Mouse (Mus musculus): Measurements from ENCODE around the gene Trim32. TPM values are rescaled to one million over a fixed set of nuclear protein-coding genes. Genes with fewer than 3 reads are reported as not detected.

Trim32 gene
- 38.4 and 43.8 TPM in 2 replicates for polyA plus RNA-seq (2015; fragmentation: Nextera tagmentation; extraction: Ambion mirVana)

DNA sequence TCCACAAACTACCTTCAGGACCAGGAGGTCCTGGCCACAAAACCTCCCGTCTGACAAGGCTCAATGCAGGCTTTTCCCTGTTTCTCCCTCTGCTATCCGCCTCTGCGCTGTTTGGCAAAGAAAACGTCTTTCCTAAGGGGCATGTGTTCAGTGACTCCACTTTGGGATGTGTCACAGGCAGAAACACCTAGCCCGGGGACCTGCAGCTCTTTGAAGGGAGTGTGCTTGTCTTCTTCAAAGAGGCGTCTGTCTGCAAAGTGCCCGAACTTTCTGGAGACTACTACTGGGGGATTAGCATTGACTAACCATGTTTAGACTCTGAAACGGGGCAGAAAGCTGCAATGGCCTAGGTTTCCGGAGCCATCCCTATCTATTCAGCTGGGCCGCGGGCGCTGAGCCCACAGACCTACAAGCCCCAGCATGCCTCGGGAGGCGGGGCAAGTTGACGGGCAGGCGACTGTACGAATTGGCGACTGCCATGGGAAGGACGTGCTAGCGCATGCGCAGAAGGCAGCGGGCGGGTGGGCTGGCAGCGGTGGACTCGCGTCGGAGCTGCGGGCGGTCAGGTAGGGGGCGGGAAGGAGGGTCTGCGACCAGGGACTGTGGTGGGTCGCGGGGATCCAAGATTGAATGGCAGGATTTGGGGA lies at the start of gene Trim32:
Gene Trim32 (plus strand): TSS at position 483 of the 647 bp plus-strand sequence.
- Histone ChIP-seq H3K36me3 (no peaks in the 10 kb centered on the region), H3K4me2 (peak within 1 kb of the TSS; percentile 62), H3K4me1 (0 out of 2 replicates have a peak, but pooled peaks cover 12% of the 10 kb centered on the region), H3K9me3 (no peaks in the 10 kb centered on the region), H3K27ac (no peak within 1 kb of the TSS), H3K9ac (peak within 1 kb of the TSS; percentile 65), H3K4me3 (replicated peaks) (peak within 1 kb of the TSS; percentile 77), H3K27me3 (replicated peaks) (no peaks in the 10 kb centered on the region)
- ATAC-seq (ENCODE audit: insufficient read depth, low FRiP score, low read depth): peak; percentile 96
- 3% methylated on average over 33 of the region's 33 CpGs for WGBS

DNA sequence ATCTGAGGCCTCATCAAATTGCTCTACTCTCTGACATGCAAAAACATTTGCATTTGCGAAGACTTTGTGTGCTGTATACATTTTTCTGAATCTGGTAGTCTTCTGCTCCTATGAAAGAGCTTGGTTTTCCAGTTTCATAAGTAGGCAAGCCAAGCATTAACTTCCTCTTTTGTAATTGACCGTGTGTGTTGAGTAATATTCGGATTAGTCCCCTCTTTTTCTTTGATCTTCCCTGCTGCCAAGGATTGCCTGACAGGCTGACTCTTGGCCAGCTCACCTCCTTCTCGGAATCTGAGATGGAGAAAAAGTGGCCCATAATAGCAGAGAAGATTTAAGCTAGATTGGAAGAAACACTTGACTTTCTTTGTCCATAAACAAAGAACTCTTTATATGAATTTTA lies 39.3 kb upstream of the Trim32 start:
- no peak overlapping the region for H3K27ac ChIP-seq
- no peaks in the 10 kb centered on the region for H3K27me3 ChIP-seq (replicated peaks)
- no peak for ATAC-seq (ENCODE audit: insufficient read depth, low FRiP score, low read depth)
- no peaks in the 10 kb centered on the region for H3K4me1 ChIP-seq
- H3K4me2 ChIP-seq: no peak overlapping the region
- no peak overlapping the region for H3K4me3 ChIP-seq (replicated peaks)
- no peak overlapping the region for H3K9ac ChIP-seq
- H3K36me3 ChIP-seq: no peaks in the 10 kb centered on the region
- 62% methylated on average over 4 of the region's 4 CpGs for WGBS
- H3K9me3 ChIP-seq: no peaks in the 10 kb centered on the region

DNA sequence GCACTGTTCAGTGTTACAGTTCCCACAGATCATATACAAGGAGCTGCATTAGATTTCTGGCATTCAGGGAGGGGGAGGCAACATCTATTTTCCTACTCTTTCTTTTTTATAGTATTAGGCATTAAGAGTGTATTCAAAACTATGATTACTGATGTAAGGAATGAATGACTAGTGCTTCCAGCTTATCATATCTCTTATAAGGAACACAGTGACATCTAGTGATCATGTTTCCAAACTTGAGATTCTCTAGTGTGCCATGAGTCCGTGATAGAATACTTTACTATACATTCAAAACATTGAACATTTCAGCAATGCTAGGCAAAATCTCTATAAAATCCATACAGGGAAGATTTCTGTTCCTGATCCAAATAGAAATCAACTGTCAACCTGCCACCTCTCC lies 24.5 kb upstream of the Trim32 start:
- Histone ChIP-seq H3K9ac (no peak overlapping the region), H3K9me3 (no peaks in the 10 kb centered on the region), H3K4me1 (no peaks in the 10 kb centered on the region), H3K27ac (no peak overlapping the region), H3K4me2 (no peak overlapping the region), H3K27me3 (replicated peaks) (no peaks in the 10 kb centered on the region), H3K4me3 (replicated peaks) (no peak overlapping the region), H3K36me3 (no peaks in the 10 kb centered on the region)
- no peak for ATAC-seq (ENCODE audit: insufficient read depth, low FRiP score, low read depth)
- 73% methylated on average over 1 of the region's 1 CpGs for WGBS

DNA sequence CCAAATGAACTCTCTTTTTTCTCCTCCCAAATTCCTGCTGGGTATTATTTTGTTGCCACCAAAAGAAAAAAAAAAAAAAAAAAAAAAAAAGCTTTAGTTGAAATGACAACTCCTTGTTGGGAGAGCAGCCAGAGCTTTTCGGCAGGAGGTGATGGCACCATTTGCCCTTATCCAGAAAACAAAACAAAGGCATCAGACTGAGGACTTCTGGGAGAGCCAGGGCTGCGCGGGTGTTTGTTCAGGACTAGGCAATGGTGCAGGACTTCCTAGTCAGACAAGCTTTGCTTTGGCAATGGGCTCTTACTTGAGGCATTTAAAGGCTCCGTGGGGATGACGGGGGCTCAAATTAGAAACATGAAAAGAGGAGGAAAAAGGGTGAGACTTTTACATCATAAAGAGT lies 17.8 kb upstream of the Trim32 start:
- no peaks in the 10 kb centered on the region for H3K4me1 ChIP-seq
- H3K4me2 ChIP-seq: no peak overlapping the region
- no peaks in the 10 kb centered on the region for H3K9me3 ChIP-seq
- H3K27ac ChIP-seq: no peak overlapping the region
- H3K9ac ChIP-seq: no peak overlapping the region
- H3K27me3 ChIP-seq (replicated peaks): no peaks in the 10 kb centered on the region
- WGBS: 58% methylated on average over 5 of the region's 5 CpGs
- no peak for ATAC-seq (ENCODE audit: insufficient read depth, low FRiP score, low read depth)
- no peak overlapping the region for H3K4me3 ChIP-seq (replicated peaks)
- no peaks in the 10 kb centered on the region for H3K36me3 ChIP-seq

DNA sequence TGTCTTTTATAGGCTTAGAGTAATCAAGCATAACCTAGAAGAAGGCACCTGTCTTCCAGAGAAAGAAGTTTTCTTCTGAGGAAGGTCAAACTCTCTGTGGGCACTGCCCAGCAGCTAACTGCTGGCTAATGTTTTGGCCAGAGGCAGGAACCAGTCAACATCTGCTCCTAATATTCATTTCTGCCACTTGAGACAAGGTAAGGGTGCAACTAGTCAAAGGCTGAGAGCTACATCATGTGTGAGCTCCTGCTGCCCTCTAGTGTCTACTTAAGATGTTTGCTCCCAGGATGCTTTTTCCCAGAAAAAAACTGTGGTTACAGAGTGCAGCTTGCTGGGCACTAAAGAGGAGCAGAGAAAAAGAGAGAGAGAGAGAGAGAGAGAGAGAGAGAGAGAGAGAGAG lies 15.0 kb upstream of the Trim32 start:
- Histone ChIP-seq H3K4me2 (no peak overlapping the region), H3K9ac (no peak overlapping the region), H3K36me3 (no peaks in the 10 kb centered on the region), H3K27ac (no peak overlapping the region), H3K9me3 (no peaks in the 10 kb centered on the region), H3K4me1 (no peaks in the 10 kb centered on the region), H3K27me3 (replicated peaks) (no peaks in the 10 kb centered on the region), H3K4me3 (replicated peaks) (no peak overlapping the region)
- ATAC-seq (ENCODE audit: insufficient read depth, low FRiP score, low read depth): no peak

DNA sequence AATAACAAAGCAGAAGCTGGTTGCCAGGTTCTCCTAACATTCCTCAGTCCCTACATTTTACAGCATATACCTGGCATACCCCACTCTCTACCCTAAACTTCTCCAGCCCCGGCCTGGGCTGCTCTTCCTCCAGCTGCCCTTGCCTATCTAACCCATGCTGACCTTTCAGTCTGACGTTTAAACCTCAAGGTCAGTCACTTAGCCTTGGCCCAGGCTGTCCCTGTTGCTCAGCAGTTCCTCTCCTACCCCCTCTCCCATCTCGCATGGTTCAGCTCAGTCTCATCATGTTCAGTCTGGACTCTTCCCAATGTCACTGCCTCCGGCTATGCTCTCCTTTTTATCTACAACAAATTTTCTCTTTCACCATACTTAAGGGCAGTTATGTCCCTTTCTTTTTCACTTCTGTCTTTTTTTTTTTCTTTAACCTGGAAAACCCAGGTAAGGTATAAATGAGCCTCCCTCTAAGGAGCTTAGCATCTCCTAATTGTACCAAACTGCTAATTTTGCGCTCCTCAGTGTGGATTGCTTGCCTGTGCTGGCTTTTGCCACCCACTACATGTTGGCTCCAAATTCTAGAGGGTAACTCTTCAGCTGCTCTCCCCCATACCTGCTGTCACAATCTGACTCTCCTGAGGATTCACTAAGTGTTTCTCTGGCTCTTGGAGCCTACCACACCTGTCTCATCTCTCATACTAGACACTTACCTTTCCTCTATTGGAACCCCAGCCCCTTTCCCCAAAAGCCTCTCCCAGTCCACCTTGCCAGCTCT lies 10.0 kb upstream of the Trim32 start:
- H3K27me3 ChIP-seq (replicated peaks): no peaks in the 10 kb centered on the region
- WGBS: 59% methylated on average over 5 of the region's 5 CpGs
- H3K36me3 ChIP-seq: no peaks in the 10 kb centered on the region
- H3K27ac ChIP-seq: no peak overlapping the region
- H3K4me3 ChIP-seq (replicated peaks): no peak overlapping the region
- H3K4me2 ChIP-seq: no peak overlapping the region
- H3K9me3 ChIP-seq: no peaks in the 10 kb centered on the region
- no peaks in the 10 kb centered on the region for H3K4me1 ChIP-seq
- no peak overlapping the region for H3K9ac ChIP-seq
- no peak for ATAC-seq (ENCODE audit: insufficient read depth, low FRiP score, low read depth)

DNA sequence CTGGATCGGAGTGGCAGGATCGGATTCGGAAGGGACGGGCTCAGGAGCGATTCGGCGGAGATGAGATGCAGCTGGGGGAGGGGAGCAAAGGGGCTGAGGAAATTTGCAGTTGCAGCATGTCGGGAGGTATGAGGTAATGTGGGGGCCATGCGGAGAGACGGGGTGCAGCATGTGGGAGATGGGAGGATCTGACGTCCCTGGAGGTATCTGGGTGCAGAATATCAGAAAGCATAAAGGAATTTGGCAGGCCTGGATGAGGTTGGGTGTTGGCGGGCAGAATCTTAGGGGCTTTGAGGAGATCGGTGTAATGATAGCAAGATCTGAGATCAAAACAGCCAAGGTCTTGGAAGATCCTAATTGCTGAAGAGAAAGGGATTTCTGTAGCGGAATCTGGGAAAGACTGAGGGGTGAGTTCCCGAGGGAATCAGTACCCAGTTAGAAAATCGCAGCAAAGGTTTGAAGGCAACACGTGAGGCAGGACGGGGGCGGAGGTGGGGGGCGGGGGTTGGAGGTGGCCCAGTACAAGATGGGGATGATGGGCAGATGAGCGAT lies 441 bp downstream of the Trim32 start:
- H3K4me2 ChIP-seq: peak overlapping the region; percentile 62
- H3K9ac ChIP-seq: peak overlapping the region; percentile 65
- no peaks in the 10 kb centered on the region for H3K9me3 ChIP-seq
- peak; percentile 63 for ATAC-seq (ENCODE audit: insufficient read depth, low FRiP score, low read depth)
- under 1% methylated on average over 21 of the region's 21 CpGs for WGBS
- peak overlapping the region; percentile 77 for H3K4me3 ChIP-seq (replicated peaks)
- H3K36me3 ChIP-seq: no peaks in the 10 kb centered on the region
- no peak overlapping the region for H3K27ac ChIP-seq
- H3K27me3 ChIP-seq (replicated peaks): no peaks in the 10 kb centered on the region
- 0 out of 2 replicates have a peak, but pooled peaks cover 12% of the 10 kb centered on the region for H3K4me1 ChIP-seq

DNA sequence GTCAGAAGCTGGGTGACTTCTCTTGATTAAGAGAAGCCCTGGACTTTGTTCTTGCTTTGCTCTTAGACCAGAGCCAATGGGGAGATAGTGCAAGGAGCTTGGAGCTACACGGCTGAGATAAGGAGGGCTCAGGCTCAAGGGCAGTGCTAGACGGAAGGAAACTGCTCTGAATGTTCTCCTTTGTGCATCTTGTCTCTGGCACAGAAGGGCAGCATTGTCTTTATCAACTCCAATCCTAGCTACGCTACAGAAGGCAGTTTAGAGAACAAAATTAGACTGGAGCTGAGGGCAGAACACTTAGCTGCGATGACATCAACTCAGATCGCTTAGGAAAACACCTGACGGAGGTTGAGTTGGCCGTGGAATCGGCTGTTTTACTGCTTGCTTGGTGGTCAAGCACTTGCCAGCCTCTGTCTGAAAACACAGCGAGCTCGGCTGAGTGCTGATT lies 2.4 kb downstream of the Trim32 start:
- 0 out of 2 replicates have a peak, but pooled peaks cover 12% of the 10 kb centered on the region for H3K4me1 ChIP-seq
- no peak overlapping the region for H3K27ac ChIP-seq
- WGBS: 77% methylated on average over 10 of the region's 10 CpGs
- no peaks in the 10 kb centered on the region for H3K9me3 ChIP-seq
- H3K9ac ChIP-seq: no peak overlapping the region
- H3K27me3 ChIP-seq (replicated peaks): no peaks in the 10 kb centered on the region
- H3K36me3 ChIP-seq: no peaks in the 10 kb centered on the region
- ATAC-seq (ENCODE audit: insufficient read depth, low FRiP score, low read depth): no peak
- H3K4me3 ChIP-seq (replicated peaks): no peak overlapping the region
- H3K4me2 ChIP-seq: peak overlapping the region; percentile 11; the same call in 1 of the 2 replicates

DNA sequence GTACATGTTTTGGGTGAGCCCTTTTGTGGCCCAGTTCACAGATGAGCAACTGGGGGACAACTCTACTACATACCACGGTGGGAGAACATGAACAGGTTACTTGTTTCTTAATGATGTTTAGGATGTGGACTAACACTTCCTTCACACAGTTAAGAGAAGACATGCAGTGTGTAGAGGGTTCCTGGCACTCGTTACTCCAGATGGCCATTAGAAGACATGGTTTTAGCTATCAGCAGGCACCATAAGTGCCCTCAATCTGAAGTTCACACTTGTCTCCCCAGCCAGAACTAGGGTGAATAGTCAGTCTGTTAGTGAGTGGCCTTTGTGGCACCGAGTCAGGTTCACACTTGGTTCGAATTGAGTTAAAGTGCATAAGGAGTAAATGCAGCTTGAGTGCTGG lies 3.3 kb downstream of the Trim32 start:
- Histone ChIP-seq H3K4me1 (0 out of 2 replicates have a peak, but pooled peaks cover 12% of the 10 kb centered on the region), H3K27me3 (replicated peaks) (no peaks in the 10 kb centered on the region), H3K9ac (no peak overlapping the region), H3K27ac (no peak overlapping the region), H3K4me2 (no peak overlapping the region), H3K36me3 (peaks cover 2% of the 10 kb centered on the region), H3K4me3 (replicated peaks) (no peak overlapping the region), H3K9me3 (no peaks in the 10 kb centered on the region)
- 88% methylated on average over 4 of the region's 4 CpGs for WGBS
- no peak for ATAC-seq (ENCODE audit: insufficient read depth, low FRiP score, low read depth)

DNA sequence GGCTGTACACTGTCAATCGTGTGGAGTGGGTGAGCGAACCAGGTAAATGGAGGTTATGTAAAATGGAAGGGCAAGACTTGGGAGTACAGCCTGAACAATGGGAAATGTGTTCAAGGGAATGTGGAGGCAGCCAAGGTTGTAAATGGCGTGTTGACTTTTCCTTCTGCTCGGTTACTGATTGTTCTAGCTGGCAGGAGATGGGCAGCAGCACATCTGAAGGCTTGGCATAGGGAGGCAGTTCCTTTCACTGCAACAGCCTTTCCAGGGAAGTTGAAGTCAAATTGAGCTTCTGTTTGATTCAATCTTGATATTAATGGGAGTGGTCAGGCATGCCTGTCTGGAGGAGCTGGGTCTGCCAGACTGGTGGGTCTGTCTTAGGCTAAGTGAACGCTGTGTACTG lies 5.5 kb downstream of the Trim32 start:
- no peak overlapping the region for H3K4me2 ChIP-seq
- H3K9me3 ChIP-seq: no peaks in the 10 kb centered on the region
- ATAC-seq (ENCODE audit: insufficient read depth, low FRiP score, low read depth): no peak
- WGBS: 80% methylated on average over 5 of the region's 5 CpGs
- H3K27me3 ChIP-seq (replicated peaks): no peaks in the 10 kb centered on the region
- H3K27ac ChIP-seq: no peak overlapping the region
- peaks cover 24% of the 10 kb centered on the region for H3K36me3 ChIP-seq
- H3K4me1 ChIP-seq: 0 out of 2 replicates have a peak, but pooled peaks cover 12% of the 10 kb centered on the region
- no peak overlapping the region for H3K9ac ChIP-seq
- H3K4me3 ChIP-seq (replicated peaks): no peak overlapping the region

DNA sequence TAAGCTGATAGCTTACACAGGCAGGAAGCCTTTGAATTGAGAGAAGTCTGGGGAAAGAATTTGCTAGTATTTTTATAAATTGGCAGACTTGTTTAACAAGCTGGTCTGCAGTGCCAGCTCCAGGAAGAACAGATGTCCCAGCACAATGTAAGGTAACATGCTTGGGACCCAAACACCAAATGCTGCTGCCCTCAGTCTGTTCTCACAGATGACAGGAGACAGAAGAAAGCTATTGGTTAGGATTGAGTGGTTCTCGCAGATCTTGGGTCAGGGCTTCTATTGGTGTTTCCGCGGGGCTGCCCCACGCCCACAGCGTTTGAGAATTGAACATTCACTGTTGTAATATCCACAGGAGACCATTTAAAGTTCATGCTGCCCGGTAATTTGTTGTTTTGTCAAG lies 6.1 kb downstream of the Trim32 start:
- Histone ChIP-seq H3K9ac (no peak overlapping the region), H3K9me3 (no peaks in the 10 kb centered on the region), H3K4me1 (0 out of 2 replicates have a peak, but pooled peaks cover 12% of the 10 kb centered on the region), H3K27ac (no peak overlapping the region), H3K36me3 (peaks cover 29% of the 10 kb centered on the region), H3K4me3 (replicated peaks) (no peak overlapping the region), H3K4me2 (no peak overlapping the region), H3K27me3 (replicated peaks) (no peaks in the 10 kb centered on the region)
- 88% methylated on average over 6 of the region's 6 CpGs for WGBS
- no peak for ATAC-seq (ENCODE audit: insufficient read depth, low FRiP score, low read depth)

DNA sequence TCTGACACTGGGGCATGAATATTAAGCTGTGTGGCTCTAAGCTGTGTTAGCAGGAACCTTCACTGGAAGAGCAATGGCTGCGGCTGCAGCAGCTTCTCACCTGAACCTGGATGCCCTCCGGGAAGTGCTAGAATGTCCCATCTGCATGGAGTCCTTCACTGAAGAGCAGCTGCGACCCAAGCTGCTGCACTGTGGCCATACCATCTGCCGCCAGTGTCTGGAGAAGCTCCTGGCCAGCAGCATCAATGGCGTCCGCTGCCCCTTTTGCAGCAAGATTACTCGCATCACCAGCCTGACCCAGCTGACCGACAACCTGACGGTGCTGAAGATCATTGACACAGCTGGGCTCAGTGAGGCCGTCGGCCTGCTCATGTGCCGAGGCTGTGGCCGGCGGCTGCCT lies 8.3 kb downstream of the Trim32 start:
- H3K36me3 ChIP-seq: peaks cover 38% of the 10 kb centered on the region
- H3K4me3 ChIP-seq (replicated peaks): no peak overlapping the region
- no peaks in the 10 kb centered on the region for H3K9me3 ChIP-seq
- no peaks in the 10 kb centered on the region for H3K4me1 ChIP-seq
- 95% methylated on average over 14 of the region's 14 CpGs for WGBS
- H3K4me2 ChIP-seq: no peak overlapping the region
- no peak overlapping the region for H3K27ac ChIP-seq
- ATAC-seq (ENCODE audit: insufficient read depth, low FRiP score, low read depth): no peak
- no peaks in the 10 kb centered on the region for H3K27me3 ChIP-seq (replicated peaks)
- H3K9ac ChIP-seq: no peak overlapping the region

Measured in stomach, embryonic 15.5 days (tissue).